Mouse (Mus musculus) E14TG2a.4 (cell line): ENCODE measurements at regions not wholly inside any gene's neighbourhood (a gene's known extent, or its start where the extent isn't known, plus 50 kb on each side); places are given as distances from the start of the nearest gene placed in this dataset.

Source experiments
- CTCF ChIP-seq: conservative IDR thresholded peaks from 2 replicates; pipeline ENCODE4 v1.5.1; 2014; ENCODE audit warnings: low read length
- POU5F1 ChIP-seq: IDR thresholded peaks from 2 replicates; pipeline ENCODE4 v1.6.1; 2014; ENCODE audit warnings: low read length, borderline replicate concordance

DNA sequence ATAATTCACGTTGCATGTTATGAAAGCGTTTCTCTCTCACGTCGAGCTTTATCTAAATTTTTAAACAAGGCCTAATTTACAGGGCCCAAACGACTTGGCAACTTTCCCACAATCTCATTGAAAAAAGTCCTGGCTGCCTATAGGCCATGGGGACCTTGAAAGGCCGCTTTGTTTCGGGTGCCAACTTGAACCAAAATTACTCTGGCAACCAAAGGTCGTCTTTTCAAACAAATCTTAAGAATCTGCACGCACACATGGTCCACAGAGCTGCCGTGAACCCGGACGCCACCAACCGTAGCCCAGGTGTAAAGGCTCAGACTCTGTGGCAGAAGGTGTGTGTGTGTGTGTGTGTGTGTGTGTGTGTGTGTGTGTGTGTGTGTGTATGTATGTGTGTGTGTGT lies 210.5 kb upstream of the Kazn start:
- TF ChIP-seq CTCF: no peak
- no peak for TF ChIP-seq POU5F1
